Mouse (Mus musculus) CH12.LX (cell line): ENCODE measurements around the gene Slc16a12. TPM values are rescaled to one million over a fixed set of nuclear protein-coding genes. Genes with fewer than 3 reads are reported as not detected.
A peak's percentile ranks its signal among the peaks of the same experiment; 100 is the strongest.

Source experiments
- DNase-seq: peaks from one replicate; pipeline ENCODE4 v3.0.0-alpha.2; 2013; ENCODE audit errors: extremely low read depth
- H3K27ac ChIP-seq: 2 replicates; pipeline ENCODE4 v1.5.1; 2012; ENCODE audit warnings: low read depth, mild to moderate bottlenecking, control low read depth, moderate library complexity; ENCODE audit not compliant: insufficient read depth
- H3K27me3 ChIP-seq: replicated peaks from 2 replicates; pipeline ENCODE3; 2012; ENCODE audit warnings: inconsistent platforms
- H3K36me3 ChIP-seq, 2 experiments: replicated peaks in 1 of 2; 2 replicates each; pipeline versions ENCODE3 to v1.6.1; 2012; ENCODE audit warnings: inconsistent platforms in 1 of 2, low read length in 1 of 2, mild to moderate bottlenecking in 1 of 2, mixed read lengths in 1 of 2, moderate library complexity in 1 of 2; ENCODE audit not compliant: control insufficient read depth in 1 of 2, insufficient read depth in 1 of 2
- H3K4me1 ChIP-seq, 2 experiments: 2 replicates each; pipeline ENCODE4 v1.6.1; 2012; ENCODE audit warnings: inconsistent platforms in 1 of 2, moderate library complexity in 1 of 2; ENCODE audit not compliant: insufficient read depth in 2 of 2, control insufficient read depth in 1 of 2
- H3K4me2 ChIP-seq: 2 replicates; pipeline ENCODE4 v1.6.1; 2012; ENCODE audit warnings: low read depth, mild to moderate bottlenecking, control low read depth; ENCODE audit not compliant: poor library complexity, insufficient read depth, severe bottlenecking
- H3K4me3 ChIP-seq, 3 experiments: fragments of 150-350 bp in 1 of 3; sonication (generic) in 1 of 3; replicated peaks in 1 of 3; 2 replicates each; pipeline versions ENCODE3 to v1.5.1; 2011 to 2012; ENCODE audit warnings: low read depth in 2 of 3, low read length in 2 of 3, mild to moderate bottlenecking in 2 of 3, moderate library complexity in 2 of 3, control low read depth in 1 of 3, improper control_type of control experiment in 1 of 3, inconsistent platforms in 1 of 3, mixed read lengths in 1 of 3; ENCODE audit not compliant: poor library complexity in 1 of 3
- H3K79me2 ChIP-seq: replicated peaks from 2 replicates; pipeline ENCODE4 v1.6.1; 2012; ENCODE audit warnings: mild to moderate bottlenecking, moderate library complexity; ENCODE audit not compliant: control insufficient read depth, poor library complexity, insufficient read depth, severe bottlenecking; ENCODE audit errors: extremely low read depth
- H3K9ac ChIP-seq: 2 replicates; pipeline ENCODE4 v1.6.1; 2012; ENCODE audit warnings: low read depth, mild to moderate bottlenecking, control low read depth, moderate library complexity; ENCODE audit not compliant: insufficient read depth
- H3K9me3 ChIP-seq: replicated peaks from 2 replicates; pipeline ENCODE3; 2012; ENCODE audit warnings: low read length, inconsistent platforms, mixed read lengths
- CHD1 ChIP-seq: IDR thresholded peaks from 2 replicates; pipeline ENCODE4 v1.6.1; 2012; ENCODE audit warnings: low read depth, low read length, improper control_type of control experiment, inconsistent platforms
- CHD2 ChIP-seq: IDR thresholded peaks from 2 replicates; pipeline ENCODE4 v1.6.1; 2011; ENCODE audit warnings: low read length, improper control_type of control experiment
- CTCF ChIP-seq, 2 experiments: IDR thresholded peaks in 1 of 2; conservative IDR thresholded peaks in 1 of 2; 2 replicates each; pipeline ENCODE4 v1.5.1; 2011 to 2012; ENCODE audit warnings: low read depth in 2 of 2, low read length in 2 of 2, improper control_type of control experiment in 1 of 2, inconsistent platforms in 1 of 2, mild to moderate bottlenecking in 1 of 2, moderate library complexity in 1 of 2
- ELF1 ChIP-seq: IDR thresholded peaks from 2 replicates; pipeline ENCODE4 v1.6.1; 2014; ENCODE audit warnings: low read depth, mild to moderate bottlenecking, inconsistent platforms, low read length, improper control_type of control experiment
- EP300 ChIP-seq: IDR thresholded peaks from 2 replicates; pipeline ENCODE4 v1.6.1; 2011; ENCODE audit warnings: low read length, improper control_type of control experiment
- ETS1 ChIP-seq: conservative IDR thresholded peaks from 2 replicates; pipeline ENCODE4 v1.6.1; 2012; ENCODE audit warnings: low read depth, mild to moderate bottlenecking, inconsistent platforms, low read length, improper control_type of control experiment, moderate library complexity
- HCFC1 ChIP-seq: IDR thresholded peaks from 2 replicates; pipeline ENCODE4 v1.6.1; 2012; ENCODE audit warnings: low read depth, mild to moderate bottlenecking, inconsistent platforms, low read length, improper control_type of control experiment
- JUN ChIP-seq: IDR thresholded peaks from 2 replicates; pipeline ENCODE4 v1.6.1; 2011; ENCODE audit warnings: low read depth, mild to moderate bottlenecking, low read length, improper control_type of control experiment, moderate library complexity; ENCODE audit not compliant: insufficient read depth
- MAZ ChIP-seq: IDR thresholded peaks from 2 replicates; pipeline ENCODE4 v1.6.1; 2012; ENCODE audit warnings: low read depth, mild to moderate bottlenecking, inconsistent platforms, low read length, improper control_type of control experiment, moderate library complexity
- MXI1 ChIP-seq: IDR thresholded peaks from 2 replicates; pipeline ENCODE4 v1.6.1; 2011; ENCODE audit warnings: mild to moderate bottlenecking, low read depth, low read length, improper control_type of control experiment
- MYC ChIP-seq: IDR thresholded peaks from 2 replicates; pipeline ENCODE4 v1.6.1; 2011; ENCODE audit warnings: low read depth, mild to moderate bottlenecking, improper control_type of control experiment, low read length
- NELFE ChIP-seq: IDR thresholded peaks from 2 replicates; pipeline ENCODE4 v1.6.1; 2011; ENCODE audit warnings: low read depth, low read length, improper control_type of control experiment
- NRF1 ChIP-seq: IDR thresholded peaks from 2 replicates; pipeline ENCODE4 v1.6.1; 2014; ENCODE audit warnings: low read depth, mild to moderate bottlenecking, inconsistent platforms, low read length, improper control_type of control experiment, moderate library complexity
- PAX5 ChIP-seq: IDR thresholded peaks from 2 replicates; pipeline ENCODE4 v1.6.1; 2012; ENCODE audit warnings: low read length, inconsistent platforms, mixed read lengths
- RAD21 ChIP-seq: IDR thresholded peaks from 2 replicates; pipeline ENCODE4 v1.6.1; 2011; ENCODE audit warnings: low read depth, mild to moderate bottlenecking, low read length, improper control_type of control experiment, moderate library complexity
- RCOR1 ChIP-seq: conservative IDR thresholded peaks from 2 replicates; pipeline ENCODE4 v1.6.1; 2012; ENCODE audit warnings: low read depth, mild to moderate bottlenecking, inconsistent platforms, low read length, improper control_type of control experiment
- SIN3A ChIP-seq: IDR thresholded peaks from 2 replicates; pipeline ENCODE4 v1.6.1; 2012; ENCODE audit warnings: low read length, improper control_type of control experiment, inconsistent platforms
- SMC3 ChIP-seq: IDR thresholded peaks from 2 replicates; pipeline ENCODE4 v1.6.1; 2011; ENCODE audit warnings: low read depth, low read length, improper control_type of control experiment
- USF1 ChIP-seq: IDR thresholded peaks from 2 replicates; pipeline ENCODE4 v1.6.1; 2014; ENCODE audit warnings: low read depth, mild to moderate bottlenecking, inconsistent platforms, low read length, improper control_type of control experiment
- ZC3H11A ChIP-seq: IDR thresholded peaks from 2 replicates; pipeline ENCODE4 v1.6.1; 2012; ENCODE audit warnings: low read depth, mild to moderate bottlenecking, inconsistent platforms, low read length, improper control_type of control experiment
- ZKSCAN1 ChIP-seq: IDR thresholded peaks from 2 replicates; pipeline ENCODE4 v1.6.1; 2012; ENCODE audit warnings: low read depth, inconsistent platforms, low read length, improper control_type of control experiment, borderline replicate concordance
- ZMIZ1 ChIP-seq: IDR thresholded peaks from 2 replicates; pipeline ENCODE4 v1.6.1; 2012; ENCODE audit warnings: low read depth, mild to moderate bottlenecking, inconsistent platforms, low read length, improper control_type of control experiment
- dilution Hi-C: fragments of 300-500 bp; cut with MboI; formaldehyde crosslinking; loops from 2 replicates; pipeline ENCODE4 v1.14.3; 2020; ENCODE audit warnings: low sequenced_read_pairs; ENCODE audit not compliant: extremely low pct_unique_long_range_greater_than_20kb, extremely low pct_ligation_motif_present
- in situ Hi-C: fragments of 300-500 bp; cut with MboI; formaldehyde crosslinking; loops from 3 replicates; pipeline ENCODE4 v1.14.3; 2019; ENCODE audit warnings: low sequenced_read_pairs, low pct_ligation_motif_present, low pct_unique_long_range_greater_than_20kb, mixed read lengths
- polyA plus RNA-seq: library from polyadenylated mRNA; unstranded; fragments of >175 nt; gene quantifications from 2 replicates; pipeline ENCODE4 v1.2.1, GENCODE M21; 2012; ENCODE audit warnings: low read depth; ENCODE audit not compliant: insufficient read length
- total RNA-seq, 2 experiments: library from RNA; depleted of rRNA; stranded (reverse); fragments of 300-350 nt in 1 of 2; fragments of >200 nt in 1 of 2; gene quantifications; 2 replicates each; pipeline ENCODE4 v1.2.3; 2012 to 2014

The Slc16a12 gene
- total and polyA plus RNA-seq, 3 experiments, result 0.08 TPM; not detected in 1

DNA sequence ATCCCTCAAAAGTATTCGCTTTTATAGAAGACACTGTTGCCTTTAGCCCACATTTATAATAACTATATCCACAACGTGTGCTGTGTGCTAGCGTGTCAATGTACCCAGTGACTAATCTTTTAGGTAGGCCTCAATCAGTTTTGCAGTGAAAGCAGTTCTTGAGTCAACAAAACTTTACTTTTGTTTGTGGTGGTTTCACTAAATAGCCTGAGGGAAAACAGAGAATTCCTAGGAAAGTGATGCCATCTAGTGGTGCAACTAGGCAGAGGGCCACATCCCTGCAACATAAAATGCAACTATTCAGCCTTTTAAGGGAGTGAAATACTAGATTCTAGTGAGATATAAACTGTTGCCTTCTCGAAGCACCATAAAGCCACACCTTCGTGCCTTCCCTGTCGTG lies 25.7 kb upstream of the Slc16a12 start:
- H3K4me3 ChIP-seq, result no peak overlapping the region
- H3K36me3 ChIP-seq, result no peaks in the 10 kb centered on the region
- no peaks in the 10 kb centered on the region for H3K79me2 ChIP-seq
- in situ Hi-C loops, result no loop called here
- no peak for TF ChIP-seq NRF1
- TF ChIP-seq RAD21, result peak; percentile 88
- no peak for TF ChIP-seq ETS1
- TF ChIP-seq JUN, result no peak
- peak; percentile 84 for TF ChIP-seq SMC3
- TF ChIP-seq USF1, result no peak
- TF ChIP-seq ZMIZ1, result no peak
- TF ChIP-seq PAX5, result no peak
- TF ChIP-seq EP300, result no peak
- TF ChIP-seq HCFC1, result no peak
- TF ChIP-seq CTCF (conservative IDR thresholded peaks at IDR 0.05 in 1 of 2, IDR thresholded peaks at IDR 0.05 in 1 of 2; ENCODE audit: low read depth in 2 of 2, low read length in 2 of 2), result peak; percentile 64 to 90
- TF ChIP-seq ZC3H11A, result peak; percentile 18; the same call in 1 of the 2 replicates
- TF ChIP-seq SIN3A, result no peak
- TF ChIP-seq MAZ, result no peak
- no peak overlapping the region for H3K27ac ChIP-seq
- no peaks in the 10 kb centered on the region for H3K9me3 ChIP-seq
- H3K27me3 ChIP-seq, result no peaks in the 10 kb centered on the region
- dilution Hi-C loops, result no loop called here
- H3K9ac ChIP-seq, result no peak overlapping the region
- DNase-seq, result peak; percentile 51
- no peak overlapping the region for H3K4me2 ChIP-seq
- no peaks in the 10 kb centered on the region; a peak in 1 of 4 replicates for H3K4me1 ChIP-seq

DNA sequence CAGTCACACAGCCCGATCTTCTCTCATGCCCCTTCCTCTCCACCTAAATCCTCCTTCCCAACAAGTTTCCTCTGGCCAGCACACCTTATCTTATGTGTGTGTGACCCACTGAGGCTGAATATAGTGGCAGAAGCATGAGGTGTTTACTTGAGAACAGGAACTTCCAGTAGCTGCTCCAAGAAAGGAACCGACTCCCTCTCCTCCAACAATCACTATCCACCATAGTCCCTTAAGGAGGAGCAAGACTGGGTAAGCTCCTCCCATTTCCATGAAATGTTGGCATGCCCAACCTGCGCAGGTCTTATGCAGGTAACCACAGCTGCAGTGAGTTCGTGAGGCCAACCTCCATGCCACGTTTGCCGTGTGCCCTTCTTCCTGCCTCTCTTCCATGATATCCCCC lies 23.7 kb upstream of the Slc16a12 start:
- H3K9ac ChIP-seq, result no peak overlapping the region
- no peak for TF ChIP-seq JUN
- no peak for TF ChIP-seq USF1
- no peak for TF ChIP-seq RAD21
- TF ChIP-seq NELFE, result no peak
- no peak for TF ChIP-seq ZKSCAN1
- TF ChIP-seq NRF1, result no peak
- no peak for TF ChIP-seq EP300
- TF ChIP-seq MAZ, result no peak
- no peak for TF ChIP-seq SIN3A
- TF ChIP-seq CHD2, result no peak
- TF ChIP-seq HCFC1, result no peak
- no peak for TF ChIP-seq RCOR1
- TF ChIP-seq ETS1, result no peak
- no peak for TF ChIP-seq MYC
- TF ChIP-seq ELF1, result no peak
- no peak for TF ChIP-seq CHD1
- TF ChIP-seq MXI1, result no peak
- TF ChIP-seq, all 38 proteins: peak for 0
- no peak for DNase-seq
- H3K79me2 ChIP-seq, result no peaks in the 10 kb centered on the region
- no peak overlapping the region for H3K4me2 ChIP-seq
- dilution Hi-C loops (no loop called here), in situ Hi-C loops (no loop called here)
- H3K4me3 ChIP-seq, result no peak overlapping the region
- no peaks in the 10 kb centered on the region for H3K36me3 ChIP-seq
- no peak overlapping the region for H3K27ac ChIP-seq
- no peaks in the 10 kb centered on the region for H3K9me3 ChIP-seq
- H3K4me1 ChIP-seq, result no peaks in the 10 kb centered on the region; a peak in 1 of 4 replicates
- no peaks in the 10 kb centered on the region for H3K27me3 ChIP-seq
